Mouse (Mus musculus) spleen, adult 2 months (tissue): ENCODE measurements around the gene Ip6k2.

ENCODE experiments used
- CTCF ChIP-seq: fragments of 200-500 bp; IDR thresholded peaks from 2 replicates; pipeline ENCODE4 v1.5.1; 2011; ENCODE audit warnings: mild to moderate bottlenecking, inconsistent platforms; ENCODE audit not compliant: insufficient read depth, insufficient read length, insufficient replicate concordance; ENCODE audit errors: extremely low read depth
- POLR2A ChIP-seq: fragments of 200-500 bp; IDR thresholded peaks from 2 replicates; pipeline ENCODE4 v1.6.1; 2011; ENCODE audit warnings: low read depth, low read length, inconsistent platforms

GRCm38 (mm10) chr9:108792730-108793129 lies 9.1 kb downstream of the Ip6k2 start:
- TF ChIP-seq POLR2A = no peak
- TF ChIP-seq CTCF = no peak
